Mouse (Mus musculus): Measurements from ENCODE around the gene Gm10197. TPM values are rescaled to one million over a fixed set of nuclear protein-coding genes. Genes with fewer than 3 reads are reported as not detected.
"Not testable (repeated sequence)": the region's sequence is repeated elsewhere in the genome, so short reads cannot be mapped to it uniquely, and the experiment has no call there.

The Gm10197 gene
- polyA plus RNA-seq, 1 experiment from 2014 or later = not detected

GRCm38 (mm10) chr19:53404837-53405356, 33.3 kb upstream of the Gm10197 start:
- no peak overlapping the region for H3K27ac ChIP-seq (replicated peaks)
- no peaks in the 10 kb centered on the region for H3K36me3 ChIP-seq
- H3K4me1 ChIP-seq = no peaks in the 10 kb centered on the region
- no peaks in the 10 kb centered on the region for H3K9me3 ChIP-seq (replicated peaks)
- no peak for ATAC-seq (ENCODE audit: low FRiP score)
- 74% methylated on average over 18 of the region's 18 CpGs for WGBS
- no peak overlapping the region for H3K4me2 ChIP-seq
- H3K4me3 ChIP-seq (replicated peaks) = no peak overlapping the region
- H3K9ac ChIP-seq (replicated peaks) = no peak overlapping the region
- H3K27me3 ChIP-seq (replicated peaks) = no peaks in the 10 kb centered on the region

GRCm38 (mm10) chr19:53404219-53404836, 32.8 kb upstream of the Gm10197 start:
- no peak overlapping the region for H3K4me2 ChIP-seq
- H3K9ac ChIP-seq (replicated peaks) = no peak overlapping the region
- no peak for ATAC-seq (ENCODE audit: low FRiP score)
- H3K4me3 ChIP-seq (replicated peaks) = no peak overlapping the region
- H3K36me3 ChIP-seq = no peaks in the 10 kb centered on the region
- no peaks in the 10 kb centered on the region for H3K4me1 ChIP-seq
- H3K9me3 ChIP-seq (replicated peaks) = no peaks in the 10 kb centered on the region
- WGBS = 95% methylated on average over 10 of the region's 10 CpGs
- H3K27me3 ChIP-seq (replicated peaks) = no peaks in the 10 kb centered on the region
- no peak overlapping the region for H3K27ac ChIP-seq (replicated peaks)

GRCm38 (mm10) chr19:53402741-53403432, 31.3 kb upstream of the Gm10197 start:
- ATAC-seq (ENCODE audit: low FRiP score) = no peak
- WGBS = 43% methylated on average over 12 of the region's 12 CpGs
- Histone ChIP-seq H3K4me3 (replicated peaks) (no peak overlapping the region), H3K4me2 (no peak overlapping the region), H3K27ac (replicated peaks) (no peak overlapping the region), H3K27me3 (replicated peaks) (no peaks in the 10 kb centered on the region), H3K4me1 (no peaks in the 10 kb centered on the region), H3K9me3 (replicated peaks) (no peaks in the 10 kb centered on the region), H3K36me3 (no peaks in the 10 kb centered on the region), H3K9ac (replicated peaks) (no peak overlapping the region)

GRCm38 (mm10) chr19:53400332-53401110, 29.0 kb upstream of the Gm10197 start:
- Histone ChIP-seq H3K36me3 (no peaks in the 10 kb centered on the region), H3K4me1 (no peaks in the 10 kb centered on the region), H3K27ac (replicated peaks) (no peak overlapping the region), H3K4me2 (no peak overlapping the region), H3K9ac (replicated peaks) (no peak overlapping the region), H3K4me3 (replicated peaks) (no peak overlapping the region), H3K27me3 (replicated peaks) (no peaks in the 10 kb centered on the region), H3K9me3 (replicated peaks) (no peaks in the 10 kb centered on the region)
- 87% methylated on average over 16 of the region's 16 CpGs for WGBS
- ATAC-seq (ENCODE audit: low FRiP score) = no peak

GRCm38 (mm10) chr19:53399213-53399612, 27.6 kb upstream of the Gm10197 start:
- no peak overlapping the region for H3K4me2 ChIP-seq
- H3K9me3 ChIP-seq (replicated peaks) = no peaks in the 10 kb centered on the region
- no peaks in the 10 kb centered on the region for H3K27me3 ChIP-seq (replicated peaks)
- H3K4me1 ChIP-seq = no peaks in the 10 kb centered on the region
- H3K4me3 ChIP-seq (replicated peaks) = no peak overlapping the region
- H3K27ac ChIP-seq (replicated peaks) = no peak overlapping the region
- no peak overlapping the region for H3K9ac ChIP-seq (replicated peaks)
- ATAC-seq (ENCODE audit: low FRiP score) = no peak
- 86% methylated on average over 4 of the region's 4 CpGs for WGBS
- no peaks in the 10 kb centered on the region for H3K36me3 ChIP-seq

GRCm38 (mm10) chr19:53397451-53398233, 26.1 kb upstream of the Gm10197 start:
- H3K9me3 ChIP-seq (replicated peaks) = no peaks in the 10 kb centered on the region
- H3K36me3 ChIP-seq = no peaks in the 10 kb centered on the region
- H3K4me2 ChIP-seq = no peak overlapping the region
- no peak overlapping the region for H3K27ac ChIP-seq (replicated peaks)
- no peaks in the 10 kb centered on the region for H3K27me3 ChIP-seq (replicated peaks)
- no peaks in the 10 kb centered on the region for H3K4me1 ChIP-seq
- ATAC-seq (ENCODE audit: low FRiP score) = no peak
- no peak overlapping the region for H3K4me3 ChIP-seq (replicated peaks)
- no peak overlapping the region for H3K9ac ChIP-seq (replicated peaks)
- 85% methylated on average over 12 of the region's 12 CpGs for WGBS

- WGBS = 60% methylated on average over 5 of the region's 5 CpGs
- not testable (repeated sequence) for H3K4me1 ChIP-seq; ATAC-seq (ENCODE audit: low FRiP score); H3K9ac ChIP-seq (replicated peaks); H3K36me3 ChIP-seq; H3K27ac ChIP-seq (replicated peaks); H3K4me2 ChIP-seq; H3K9me3 ChIP-seq (replicated peaks); H3K27me3 ChIP-seq (replicated peaks); H3K4me3 ChIP-seq (replicated peaks)
These were observed 24.2 kb upstream of the Gm10197 start for GRCm38 (mm10) chr19:53395805-53396204.

GRCm38 (mm10) chr19:53394956-53395355, 23.4 kb upstream of the Gm10197 start:
- not testable (repeated sequence) for H3K9me3 ChIP-seq (replicated peaks); H3K27me3 ChIP-seq (replicated peaks); H3K27ac ChIP-seq (replicated peaks); H3K36me3 ChIP-seq; H3K4me2 ChIP-seq; ATAC-seq (ENCODE audit: low FRiP score); H3K9ac ChIP-seq (replicated peaks); H3K4me3 ChIP-seq (replicated peaks); H3K4me1 ChIP-seq
- 81% methylated on average over 3 of the region's 3 CpGs for WGBS

GRCm38 (mm10) chr19:53394552-53394951, 23.0 kb upstream of the Gm10197 start:
- no peak overlapping the region for H3K9ac ChIP-seq (replicated peaks)
- H3K27ac ChIP-seq (replicated peaks) = no peak overlapping the region
- H3K4me2 ChIP-seq = no peak overlapping the region
- no peaks in the 10 kb centered on the region for H3K9me3 ChIP-seq (replicated peaks)
- no peaks in the 10 kb centered on the region for H3K27me3 ChIP-seq (replicated peaks)
- no peak for ATAC-seq (ENCODE audit: low FRiP score)
- H3K4me3 ChIP-seq (replicated peaks) = no peak overlapping the region
- 20% methylated on average over 7 of the region's 7 CpGs for WGBS
- peaks cover 9% of the 10 kb centered on the region for H3K4me1 ChIP-seq
- H3K36me3 ChIP-seq = no peaks in the 10 kb centered on the region

GRCm38 (mm10) chr19:53393646-53394045, 22.1 kb upstream of the Gm10197 start:
- H3K4me2 ChIP-seq = no peak overlapping the region
- no peaks in the 10 kb centered on the region for H3K9me3 ChIP-seq (replicated peaks)
- no peak overlapping the region for H3K27ac ChIP-seq (replicated peaks)
- no peak for ATAC-seq (ENCODE audit: low FRiP score)
- 0 out of 2 replicates have a peak, but pooled peaks cover 3% of the 10 kb centered on the region for H3K36me3 ChIP-seq
- peaks cover 14% of the 10 kb centered on the region for H3K4me1 ChIP-seq
- no peaks in the 10 kb centered on the region for H3K27me3 ChIP-seq (replicated peaks)
- no peak overlapping the region for H3K9ac ChIP-seq (replicated peaks)
- H3K4me3 ChIP-seq (replicated peaks) = no peak overlapping the region

- ATAC-seq (ENCODE audit: low FRiP score) = no peak
- no peak overlapping the region for H3K4me2 ChIP-seq
- peaks cover 14% of the 10 kb centered on the region for H3K4me1 ChIP-seq
- no peaks in the 10 kb centered on the region for H3K9me3 ChIP-seq (replicated peaks)
- H3K36me3 ChIP-seq = peaks cover 6% of the 10 kb centered on the region
- H3K4me3 ChIP-seq (replicated peaks) = no peak overlapping the region
- 77% methylated on average over 8 of the region's 8 CpGs for WGBS
- H3K9ac ChIP-seq (replicated peaks) = no peak overlapping the region
- no peak overlapping the region for H3K27ac ChIP-seq (replicated peaks)
- no peaks in the 10 kb centered on the region for H3K27me3 ChIP-seq (replicated peaks)
These were observed 21.3 kb upstream of the Gm10197 start for GRCm38 (mm10) chr19:53392781-53393343.

Data from neural tube, embryonic 15.5 days (tissue).